Mouse (Mus musculus): ENCODE measurements around the gene Man2a2.

GRCm38 (mm10) chr7:80394600-80394999 lies 23.4 kb upstream of the Man2a2 start:
- TF ChIP-seq CTCF (conservative IDR thresholded peaks at IDR 0.05; ENCODE audit: low read length) (no peak), POU5F1 (IDR thresholded peaks at IDR 0.05; ENCODE audit: borderline replicate concordance, low read length) (no peak)
